Mouse (Mus musculus): ENCODE measurements around the gene Pex5l.

Gene Pex5l

DNA sequence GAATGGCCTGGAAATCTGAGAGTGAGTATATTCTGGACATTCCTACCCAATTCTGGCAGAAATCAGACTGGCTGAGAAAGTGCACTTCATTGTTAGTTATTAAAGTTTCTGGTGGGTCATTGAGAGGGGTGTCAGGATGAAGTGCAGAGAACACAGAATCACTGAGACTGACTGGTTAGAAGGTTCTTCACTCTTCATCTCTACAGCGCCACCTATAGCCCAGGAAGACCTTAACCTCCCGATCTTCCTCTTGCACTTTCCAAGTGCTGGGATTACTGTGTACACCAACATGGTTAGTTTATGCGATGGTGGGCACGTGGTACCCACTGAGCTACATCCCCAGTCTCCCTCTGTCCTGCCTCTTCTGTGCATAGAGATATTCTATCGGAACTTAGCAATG is 195.6 kb downstream of the Pex5l start:
- no peak for DNase-seq (ENCODE audit: low spot score in 2 of 2)

- DNase-seq (ENCODE audit: low spot score in 2 of 2) = no peak
Measured at GRCm38 (mm10) chr3:32939802-32940501, 203.1 kb downstream of the Pex5l start.

DNA sequence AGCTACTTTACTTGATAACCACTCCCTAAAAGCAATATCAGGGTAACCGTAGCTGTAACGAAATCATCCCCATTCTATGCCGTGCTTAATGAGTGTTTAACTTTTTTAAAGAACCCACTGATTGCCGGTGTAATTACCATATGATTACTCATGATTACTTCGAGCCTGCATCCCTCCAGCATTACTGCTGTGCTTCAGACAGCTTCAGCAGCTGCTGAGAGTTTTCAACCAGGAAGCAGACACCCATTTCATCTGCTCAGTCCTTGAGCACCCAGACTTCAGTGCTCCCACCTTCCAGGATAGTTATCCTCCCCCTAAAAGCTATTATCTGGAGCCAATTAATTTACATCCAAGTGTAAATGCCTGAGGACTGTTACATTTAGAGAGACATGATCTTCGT is 218.9 kb downstream of the Pex5l start:
- DNase-seq (ENCODE audit: low spot score in 2 of 2) = no peak

DNA sequence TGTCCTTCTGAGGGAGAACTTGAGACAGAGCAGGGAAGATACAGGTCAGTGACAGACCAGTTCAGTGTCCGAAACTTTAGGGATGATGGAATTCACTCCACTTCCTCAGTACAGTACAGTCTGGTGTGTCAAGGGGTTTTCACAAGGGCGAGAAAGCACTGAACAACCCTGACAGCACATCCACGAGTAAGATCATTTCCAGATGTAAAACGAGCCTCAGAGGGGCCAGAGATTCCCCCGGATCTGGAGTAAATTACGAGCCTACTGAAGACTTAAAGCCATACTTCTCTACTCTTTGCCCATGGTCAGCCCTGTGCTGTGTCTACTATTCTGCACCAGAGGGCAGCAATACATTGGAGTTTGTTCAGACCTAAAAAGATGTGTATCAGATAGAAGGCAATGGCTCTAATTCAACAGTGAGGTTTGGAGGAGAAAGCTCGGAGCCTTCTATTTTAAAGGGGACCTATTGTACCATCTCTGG is 232.9 kb downstream of the Pex5l start:
- DNase-seq (ENCODE audit: low spot score in 2 of 2) = no peak

GRCm38 (mm10) chr3:32908400-32908799 is 234.6 kb downstream of the Pex5l start:
- DNase-seq (ENCODE audit: low spot score in 2 of 2) = no peak

DNA sequence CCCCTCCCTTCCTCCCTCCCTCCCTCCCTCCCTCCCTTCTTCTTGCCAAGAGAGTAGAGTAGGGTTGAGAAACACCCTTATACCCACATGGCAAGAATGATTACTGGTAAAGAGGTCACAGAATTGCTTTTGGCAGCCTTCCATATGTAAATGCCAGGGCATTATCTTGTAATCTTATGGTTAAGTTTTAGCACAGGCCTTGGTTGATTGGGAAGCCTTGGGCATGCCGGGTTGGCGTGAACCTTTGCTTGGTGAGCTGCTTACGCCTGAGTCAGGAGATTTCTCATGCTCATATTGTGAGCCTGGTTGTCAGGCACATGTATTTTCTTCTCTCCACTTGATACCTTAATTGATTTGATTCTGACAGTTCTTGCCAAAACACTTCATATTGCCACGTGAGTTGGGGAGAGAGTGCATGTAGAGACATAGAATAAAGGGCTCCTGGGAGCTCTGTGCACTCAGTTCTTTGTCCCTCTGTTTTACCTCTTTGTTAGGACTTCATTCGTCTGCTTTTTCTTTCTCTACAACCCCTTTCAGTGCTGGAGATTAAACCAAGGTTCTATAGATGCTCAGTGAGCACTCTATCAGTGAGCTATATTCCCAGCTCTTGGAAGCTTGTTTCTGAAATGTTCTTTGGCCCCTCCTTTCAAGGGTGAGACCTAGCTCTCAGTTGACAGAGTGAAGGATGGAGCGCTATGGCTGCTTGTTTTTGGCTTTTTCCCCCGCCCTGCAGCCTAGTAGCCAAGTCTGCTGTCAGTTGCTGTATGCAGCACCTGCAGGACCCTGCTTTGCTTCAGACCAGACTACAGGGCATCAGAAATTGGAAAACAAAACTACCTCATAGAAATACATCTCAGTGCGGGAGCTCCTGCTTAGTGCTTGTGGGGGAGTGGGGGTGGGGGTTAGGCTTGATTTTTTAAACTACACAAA is 236.9 kb downstream of the Pex5l start:
- no peak for DNase-seq (ENCODE audit: low spot score in 2 of 2)

GRCm38 (mm10) chr3:32904599-32904998 is 238.4 kb downstream of the Pex5l start:
- no peak for DNase-seq (ENCODE audit: low spot score in 2 of 2)

GRCm38 (mm10) chr3:32903462-32903861 is 239.6 kb downstream of the Pex5l start:
- DNase-seq (ENCODE audit: low spot score in 2 of 2) = no peak
